In genomic region chr10:41575451-41576327, GRCm38 (mm10) we compare ENCODE assay signal across 18 mouse cellular contexts. TPM values are rescaled to one million over a fixed set of nuclear protein-coding genes. Genes with fewer than 3 reads are reported as not detected.
DNase-seq lines count a peak whose midpoint lies in the region; ATAC-seq and TF ChIP-seq lines count a peak whose summit lies in the region.
"Had no signal": no experiment of that assay in that cellular context is flagged by ENCODE, and none has a peak within 500 bp of the region (broad histone marks: within the 10 kb centered on the region; RNA-seq: fewer than 3 reads in every experiment).

No protein-coding gene starts in this region.

- no peak overlapping the region for H3K9ac ChIP-seq in embryonic facial prominence, embryonic 14.5 days (ENCODE audit: low read depth, low read length)
- H3K9ac ChIP-seq in limb, embryonic 13.5 days = no peak overlapping the region
- H3K9ac ChIP-seq in kidney, embryonic 15.5 days = no peak overlapping the region
- no peak overlapping the region for H3K9ac ChIP-seq in hindbrain, embryonic 12.5 days
- H3K9ac ChIP-seq: heart, embryonic 15.5 days; lung, embryonic 14.5 days; neural tube, embryonic 12.5 days had no signal

- H3K27ac ChIP-seq in embryonic facial prominence, embryonic 14.5 days (replicated peaks; ENCODE audit: low read depth, low read length) = no peak overlapping the region
- no peak overlapping the region for H3K27ac ChIP-seq in embryonic facial prominence, embryonic 10.5 days (replicated peaks)
- H3K27ac ChIP-seq in limb, embryonic 13.5 days = peak overlapping the region; percentile 58
- H3K27ac ChIP-seq in limb, embryonic 10.5 days = no peak overlapping the region
- no peak overlapping the region for H3K27ac ChIP-seq in kidney, embryonic 15.5 days
- peak overlapping the region; percentile 89 for H3K27ac ChIP-seq in thymus, adult 2 months (ENCODE audit: control insufficient read depth, insufficient read depth, low read length)
- H3K27ac ChIP-seq in hindbrain, embryonic 12.5 days = no peak overlapping the region
- H3K27ac ChIP-seq: forebrain, embryonic 10.5 days; heart, embryonic 15.5 days; neural tube, embryonic 12.5 days had no signal

- TF ChIP-seq CTCF in thymus, adult 2 months (IDR thresholded peaks at IDR 0.05; ENCODE audit: borderline replicate concordance, control insufficient read depth, extremely low read depth, insufficient read depth, low read length, poor library complexity) = no peak

- ATAC-seq in embryonic facial prominence, embryonic 14.5 days (ENCODE audit: low read depth) = no peak
- no peak for ATAC-seq in limb, embryonic 13.5 days (ENCODE audit: low FRiP score, low read depth)
- 0 out of 2 replicates have a peak, but pooled peaks have one; percentile 7 for ATAC-seq in kidney, embryonic 15.5 days (replicated peaks; ENCODE audit: low FRiP score)
- ATAC-seq in hindbrain, embryonic 12.5 days (ENCODE audit: low FRiP score) = no peak
- ATAC-seq: Patski had no signal

- DNase-seq in embryonic facial prominence, embryonic 14.5 days (ENCODE audit: low spot score) = peak; percentile 31
- DNase-seq in embryonic facial prominence, embryonic 10.5 days (ENCODE audit: low spot score) = no peak
- no peak for DNase-seq in limb, embryonic 10.5 days (ENCODE audit: low spot score)
- DNase-seq in thymus, adult 2 months = peak; percentile 46
- DNase-seq in urinary bladder, adult 18-20 months (ENCODE audit: low spot score in 2 of 2) = no peak
- DNase-seq: cerebellum, postnatal 25 days; heart, adult 11 months; layer of hippocampus, postnatal 36 days; left cerebral cortex, postnatal 4 days; lung, embryonic 14.5 days; right cerebral cortex, postnatal 4 days had no signal

- H3K4me1 ChIP-seq in embryonic facial prominence, embryonic 14.5 days (ENCODE audit: control insufficient read depth, insufficient read depth, low read length) = peaks cover 11% of the 10 kb centered on the region; the same call in 1 of the 2 replicates
- peaks cover 13% of the 10 kb centered on the region for H3K4me1 ChIP-seq in embryonic facial prominence, embryonic 10.5 days
- H3K4me1 ChIP-seq in limb, embryonic 13.5 days = peaks cover 8% of the 10 kb centered on the region
- peaks cover 10% of the 10 kb centered on the region for H3K4me1 ChIP-seq in limb, embryonic 10.5 days
- H3K4me1 ChIP-seq in kidney, embryonic 15.5 days = peaks cover 20% of the 10 kb centered on the region
- peaks cover 54% of the 10 kb centered on the region for H3K4me1 ChIP-seq in thymus, adult 2 months (replicated peaks; ENCODE audit: control insufficient read depth, insufficient read depth, low read length)
- H3K4me1 ChIP-seq in hindbrain, embryonic 12.5 days = no peaks in the 10 kb centered on the region
- H3K4me1 ChIP-seq: neural tube, embryonic 12.5 days had no signal

- H3K4me2 ChIP-seq in embryonic facial prominence, embryonic 14.5 days (ENCODE audit: low read depth, low read length) = no peak overlapping the region
- no peak overlapping the region for H3K4me2 ChIP-seq in limb, embryonic 13.5 days (replicated peaks)
- no peak overlapping the region for H3K4me2 ChIP-seq in kidney, embryonic 15.5 days
- no peak overlapping the region for H3K4me2 ChIP-seq in hindbrain, embryonic 12.5 days (replicated peaks)
- H3K4me2 ChIP-seq: heart, embryonic 15.5 days; lung, embryonic 14.5 days; neural tube, embryonic 12.5 days had no signal

- H3K27me3 ChIP-seq in embryonic facial prominence, embryonic 14.5 days (replicated peaks; ENCODE audit: control insufficient read depth, insufficient read depth, low read length) = no peaks in the 10 kb centered on the region
- no peaks in the 10 kb centered on the region for H3K27me3 ChIP-seq in embryonic facial prominence, embryonic 10.5 days (replicated peaks; ENCODE audit: low read depth, poor library complexity, severe bottlenecking)
- no peaks in the 10 kb centered on the region for H3K27me3 ChIP-seq in limb, embryonic 13.5 days
- no peaks in the 10 kb centered on the region for H3K27me3 ChIP-seq in limb, embryonic 10.5 days (ENCODE audit: low read depth, poor library complexity, severe bottlenecking)
- H3K27me3 ChIP-seq in kidney, embryonic 15.5 days = no peaks in the 10 kb centered on the region
- H3K27me3 ChIP-seq in thymus, adult 2 months (ENCODE audit: control insufficient read depth, insufficient read depth, low read length) = no peaks in the 10 kb centered on the region
- H3K27me3 ChIP-seq in hindbrain, embryonic 12.5 days = no peaks in the 10 kb centered on the region
- H3K27me3 ChIP-seq: heart, embryonic 15.5 days; neural tube, embryonic 12.5 days; Patski had no signal

- 52% methylated on average over 8 of the region's 8 CpGs for WGBS in embryonic facial prominence, embryonic 14.5 days
- WGBS in embryonic facial prominence, embryonic 10.5 days = 74% methylated on average over 8 of the region's 8 CpGs
- 60% methylated on average over 8 of the region's 8 CpGs for WGBS in limb, embryonic 13.5 days
- WGBS in limb, embryonic 10.5 days = 76% methylated on average over 8 of the region's 8 CpGs
- 75% methylated on average over 8 of the region's 8 CpGs for WGBS in kidney, embryonic 15.5 days
- 17% methylated on average over 8 of the region's 8 CpGs for WGBS in thymus, adult 2 months
- 74% methylated on average over 8 of the region's 8 CpGs for WGBS in hindbrain, embryonic 12.5 days

- H3K9me3 ChIP-seq in embryonic facial prominence, embryonic 14.5 days (ENCODE audit: control insufficient read depth, low read length) = no peaks in the 10 kb centered on the region
- H3K9me3 ChIP-seq in embryonic facial prominence, embryonic 10.5 days = no peaks in the 10 kb centered on the region
- no peaks in the 10 kb centered on the region for H3K9me3 ChIP-seq in limb, embryonic 13.5 days
- no peaks in the 10 kb centered on the region for H3K9me3 ChIP-seq in limb, embryonic 10.5 days (replicated peaks)
- H3K9me3 ChIP-seq in kidney, embryonic 15.5 days (replicated peaks) = no peaks in the 10 kb centered on the region
- no peaks in the 10 kb centered on the region for H3K9me3 ChIP-seq in hindbrain, embryonic 12.5 days (replicated peaks)
- H3K9me3 ChIP-seq: forebrain, embryonic 10.5 days; heart, embryonic 15.5 days; neural tube, embryonic 12.5 days had no signal

- no peak overlapping the region for H3K4me3 ChIP-seq in embryonic facial prominence, embryonic 14.5 days (ENCODE audit: low read depth, low read length)
- H3K4me3 ChIP-seq in embryonic facial prominence, embryonic 10.5 days = no peak overlapping the region
- H3K4me3 ChIP-seq in limb, embryonic 13.5 days = no peak overlapping the region
- H3K4me3 ChIP-seq in limb, embryonic 10.5 days = no peak overlapping the region
- H3K4me3 ChIP-seq in kidney, embryonic 15.5 days (replicated peaks) = no peak overlapping the region
- H3K4me3 ChIP-seq in thymus, adult 2 months (ENCODE audit: control insufficient read depth, insufficient read depth, low read length) = no peak overlapping the region
- no peak overlapping the region for H3K4me3 ChIP-seq in hindbrain, embryonic 12.5 days
- H3K4me3 ChIP-seq: forebrain, embryonic 10.5 days; heart, embryonic 15.5 days; neural tube, embryonic 12.5 days had no signal

- no peak for TF ChIP-seq POLR2A in thymus, adult 2 months (IDR thresholded peaks at IDR 0.05; ENCODE audit: control insufficient read depth, extremely low read depth, insufficient read depth, low read length, poor library complexity)

- H3K36me3 ChIP-seq in embryonic facial prominence, embryonic 14.5 days (ENCODE audit: control insufficient read depth, insufficient read depth, low read length) = no peaks in the 10 kb centered on the region
- H3K36me3 ChIP-seq in embryonic facial prominence, embryonic 10.5 days (replicated peaks) = no peaks in the 10 kb centered on the region
- H3K36me3 ChIP-seq in limb, embryonic 13.5 days = no peaks in the 10 kb centered on the region
- H3K36me3 ChIP-seq in limb, embryonic 10.5 days = no peaks in the 10 kb centered on the region
- H3K36me3 ChIP-seq in kidney, embryonic 15.5 days = no peaks in the 10 kb centered on the region
- no peaks in the 10 kb centered on the region for H3K36me3 ChIP-seq in thymus, adult 2 months (ENCODE audit: control insufficient read depth, insufficient read depth, low read length)
- H3K36me3 ChIP-seq in hindbrain, embryonic 12.5 days = no peaks in the 10 kb centered on the region
- H3K36me3 ChIP-seq: forebrain, embryonic 10.5 days; heart, embryonic 15.5 days; neural tube, embryonic 12.5 days had no signal

RNA-seq across cellular contexts. Expression of gene Cd164, which starts 56.5 kb away (rescaled TPM):
- polyA plus RNA-seq in embryonic facial prominence, embryonic 14.5 days (2014; fragmentation: Nextera tagmentation; extraction: Ambion mirVana) = 230 and 234 TPM in 2 replicates
- 138 and 143 TPM in 2 replicates for polyA plus RNA-seq in embryonic facial prominence, embryonic 10.5 days (2016; fragmentation: Nextera tagmentation; extraction: Ambion mirVana)
- 170 and 184 TPM in 2 replicates for polyA plus RNA-seq in limb, embryonic 13.5 days (2015; fragmentation: Nextera tagmentation; extraction: Ambion mirVana)
- polyA plus RNA-seq in limb, embryonic 10.5 days (2016; fragmentation: Nextera tagmentation; extraction: Ambion mirVana) = 131 and 146 TPM in 2 replicates
- polyA plus RNA-seq in kidney, embryonic 15.5 days (2015; fragmentation: Nextera tagmentation; extraction: Ambion mirVana) = 180 and 188 TPM in 2 replicates
- 223 and 238 TPM in 2 replicates for polyA plus RNA-seq in thymus, adult 2 months (2012; rRNA removed)
- 106 and 118 TPM in 2 replicates for polyA plus RNA-seq in hindbrain, embryonic 12.5 days (2016; fragmentation: Nextera tagmentation; extraction: Ambion mirVana)

Comparison
In these comparisons a context has a peak if more than half of its experiments do, and no peak if none do; other contexts are left out.
1. DNase-seq: peak in embryonic facial prominence, embryonic 14.5 days (single experiment) and thymus, adult 2 months (single experiment); none in embryonic facial prominence, embryonic 10.5 days (single experiment), limb, embryonic 10.5 days (single experiment) and urinary bladder, adult 18-20 months (0 of 2).
2. H3K27ac ChIP-seq: peak in limb, embryonic 13.5 days (single experiment) and thymus, adult 2 months (single experiment); none in embryonic facial prominence, embryonic 14.5 days (single experiment), embryonic facial prominence, embryonic 10.5 days (single experiment), limb, embryonic 10.5 days (single experiment), kidney, embryonic 15.5 days (single experiment) and hindbrain, embryonic 12.5 days (single experiment).